Mouse (Mus musculus) layer of hippocampus, adult 11-12 months (tissue): ENCODE data around the gene Rbm19.

ENCODE experiments used
- DNase-seq: peaks from one replicate; pipeline ENCODE4 v3.0.0; 2022; ENCODE audit warnings: low spot score

Gene Rbm19

GRCm38 (mm10) chr5:120165061-120165942, 49.0 kb downstream of the Rbm19 start:
- no peak for DNase-seq

GRCm38 (mm10) chr5:120167787-120168325, 51.6 kb downstream of the Rbm19 start:
- no peak for DNase-seq

- DNase-seq: no peak
These were observed 55.8 kb downstream of the Rbm19 start for GRCm38 (mm10) chr5:120171865-120172728.

- DNase-seq: no peak
These were observed 56.5 kb downstream of the Rbm19 start for GRCm38 (mm10) chr5:120172729-120173101.

- no peak for DNase-seq
These were observed 58.1 kb downstream of the Rbm19 start for GRCm38 (mm10) chr5:120174317-120174716.

GRCm38 (mm10) chr5:120175217-120175616, 59.0 kb downstream of the Rbm19 start:
- DNase-seq: no peak

- DNase-seq: no peak
These were observed 60.2 kb downstream of the Rbm19 start for GRCm38 (mm10) chr5:120176246-120177065.

GRCm38 (mm10) chr5:120177066-120177340, 60.7 kb downstream of the Rbm19 start:
- no peak for DNase-seq

GRCm38 (mm10) chr5:120180102-120180501, 63.8 kb downstream of the Rbm19 start:
- DNase-seq: no peak

GRCm38 (mm10) chr5:120181384-120181783, 65.1 kb downstream of the Rbm19 start:
- DNase-seq: no peak

GRCm38 (mm10) chr5:120183321-120183720, 67.1 kb downstream of the Rbm19 start:
- DNase-seq: no peak

GRCm38 (mm10) chr5:120183790-120184189, 67.5 kb downstream of the Rbm19 start:
- DNase-seq: no peak

GRCm38 (mm10) chr5:120185949-120186348, 69.7 kb downstream of the Rbm19 start:
- no peak for DNase-seq

GRCm38 (mm10) chr5:120188541-120188940, 72.3 kb downstream of the Rbm19 start:
- DNase-seq: no peak

GRCm38 (mm10) chr5:120190001-120190582, 73.8 kb downstream of the Rbm19 start:
- DNase-seq: no peak

GRCm38 (mm10) chr5:120191620-120192019, 75.4 kb downstream of the Rbm19 start:
- no peak for DNase-seq

- no peak for DNase-seq
These were observed 78.2 kb downstream of the Rbm19 start for GRCm38 (mm10) chr5:120194309-120194941.

- DNase-seq: no peak
These were observed 78.7 kb downstream of the Rbm19 start for GRCm38 (mm10) chr5:120194948-120195347.

GRCm38 (mm10) chr5:120196879-120197278, 80.6 kb downstream of the Rbm19 start:
- no peak for DNase-seq

- DNase-seq: no peak
These were observed 81.6 kb downstream of the Rbm19 start for GRCm38 (mm10) chr5:120197813-120198387.

GRCm38 (mm10) chr5:120199865-120200264, 83.6 kb downstream of the Rbm19 start:
- DNase-seq: no peak
